Mouse (Mus musculus) c-Kit-positive CD71-positive TER-119-positive erythroid progenitor cells, embryonic 14.5 days (primary cell): ENCODE results near the gene Tmem201.
A peak's percentile ranks its signal among the peaks of the same experiment; 100 is the strongest.
"Not testable (repeated sequence)": the region's sequence is repeated elsewhere in the genome, so short reads cannot be mapped to it uniquely, and the experiment has no call there.

ENCODE experiments used
- DNase-seq: peaks from one replicate; pipeline ENCODE4 v3.0.0-alpha.2; 2013; ENCODE audit warnings: low spot score

Tmem201 gene

GRCm38 (mm10) chr4:149737383-149738324 is at the start of gene Tmem201:
Gene Tmem201, minus strand, starts transcription at chr4:149738044.
- DNase-seq: peak; percentile 90

- DNase-seq: no peak
Observed at GRCm38 (mm10) chr4:149784901-149785300, 47.1 kb upstream of the Tmem201 start.

- no peak for DNase-seq
Observed at GRCm38 (mm10) chr4:149784371-149784770, 46.5 kb upstream of the Tmem201 start.

- DNase-seq: no peak
Observed at GRCm38 (mm10) chr4:149782975-149783374, 45.1 kb upstream of the Tmem201 start.

- peak; percentile 62 for DNase-seq
Observed at GRCm38 (mm10) chr4:149780565-149781356, 42.9 kb upstream of the Tmem201 start.

- no peak for DNase-seq
Observed at GRCm38 (mm10) chr4:149779966-149780365, 42.1 kb upstream of the Tmem201 start.

- no peak for DNase-seq
Observed at GRCm38 (mm10) chr4:149777126-149777525, 39.3 kb upstream of the Tmem201 start.

- DNase-seq: no peak
Observed at GRCm38 (mm10) chr4:149775760-149776362, 38.0 kb upstream of the Tmem201 start.

GRCm38 (mm10) chr4:149775330-149775729 is 37.5 kb upstream of the Tmem201 start:
- no peak for DNase-seq

- DNase-seq: peak; percentile 83
Observed at GRCm38 (mm10) chr4:149774094-149774470, 36.2 kb upstream of the Tmem201 start, which contains the start of gene Slc25a33. Gene Slc25a33, minus strand, starts transcription at chr4:149774277.

GRCm38 (mm10) chr4:149773408-149774093 is 35.7 kb upstream of the Tmem201 start:
- DNase-seq: no peak

- DNase-seq: no peak
Observed at GRCm38 (mm10) chr4:149772394-149772793, 34.5 kb upstream of the Tmem201 start.

GRCm38 (mm10) chr4:149765201-149765600 is 27.4 kb upstream of the Tmem201 start:
- DNase-seq: no peak

GRCm38 (mm10) chr4:149763335-149763734 is 25.5 kb upstream of the Tmem201 start:
- DNase-seq: no peak

- no peak for DNase-seq
Observed at GRCm38 (mm10) chr4:149759517-149759916, 21.7 kb upstream of the Tmem201 start.

GRCm38 (mm10) chr4:149758423-149758822 is 20.6 kb upstream of the Tmem201 start:
- no peak for DNase-seq

GRCm38 (mm10) chr4:149756546-149756945 is 18.7 kb upstream of the Tmem201 start:
- DNase-seq: not testable (repeated sequence)

- DNase-seq: no peak
Observed at GRCm38 (mm10) chr4:149752836-149753235, 15.0 kb upstream of the Tmem201 start.

- DNase-seq: peak; percentile 30
Observed at GRCm38 (mm10) chr4:149752124-149752799, 14.4 kb upstream of the Tmem201 start.

- DNase-seq: no peak
Observed at GRCm38 (mm10) chr4:149750671-149751070, 12.8 kb upstream of the Tmem201 start.

- DNase-seq: not testable (repeated sequence)
Observed at GRCm38 (mm10) chr4:149749663-149750015, 11.8 kb upstream of the Tmem201 start.
